Mouse (Mus musculus) heart, embryonic 11.5 days (tissue): ENCODE results near the gene 4930438A08Rik. TPM values are rescaled to one million over a fixed set of nuclear protein-coding genes. Genes with fewer than 3 reads are reported as not detected.

Experiments
- ATAC-seq: fragments of 200-750 bp; cut with Nextera tagmentation; replicated peaks from 2 replicates; pipeline ENCODE4 v1.8.0; 2017; ENCODE audit warnings: moderate library complexity; ENCODE audit not compliant: insufficient number of reproducible peaks, low FRiP score, low TSS enrichment
- H3K27ac ChIP-seq: fragments of 300-500 bp; sonication (generic); 2 replicates; pipeline ENCODE4 v1.5.1; 2014; ENCODE audit warnings: mild to moderate bottlenecking, low read depth, low read length
- H3K27me3 ChIP-seq: fragments of 300-500 bp; sonication (generic); 2 replicates; pipeline ENCODE4 v1.6.1; 2014; ENCODE audit warnings: mild to moderate bottlenecking, low read length, mixed read lengths; ENCODE audit not compliant: control insufficient read depth, insufficient read depth
- H3K36me3 ChIP-seq: fragments of 300-500 bp; sonication (generic); 2 replicates; pipeline ENCODE4 v1.6.1; 2014; ENCODE audit warnings: mild to moderate bottlenecking, low read length, moderate library complexity, mixed read lengths; ENCODE audit not compliant: control insufficient read depth, insufficient read depth
- H3K4me1 ChIP-seq: fragments of 300-500 bp; sonication (generic); 2 replicates; pipeline ENCODE4 v1.6.1; 2014; ENCODE audit warnings: low read length; ENCODE audit not compliant: control insufficient read depth, insufficient read depth
- H3K4me2 ChIP-seq: fragments of 300-500 bp; sonication (generic); 2 replicates; pipeline ENCODE4 v1.6.1; 2014; ENCODE audit warnings: mild to moderate bottlenecking, moderate library complexity
- H3K4me3 ChIP-seq: fragments of 300-500 bp; sonication (generic); 2 replicates; pipeline ENCODE4 v1.5.1; 2014; ENCODE audit warnings: low read depth, low read length
- H3K9ac ChIP-seq: fragments of 300-500 bp; sonication (generic); 2 replicates; pipeline ENCODE4 v1.6.1; 2014; ENCODE audit warnings: mild to moderate bottlenecking, low read depth, low read length, moderate library complexity
- H3K9me3 ChIP-seq: fragments of 300-500 bp; sonication (generic); replicated peaks from 2 replicates; pipeline ENCODE4 v1.6.1; 2016; ENCODE audit warnings: low read length; ENCODE audit not compliant: control insufficient read depth
- WGBS: fragments of 180-500 bp; shearing (Covaris S2); extraction: QIAGEN DNeasy Blood & Tissue Kit; methylation state at CpG from one replicate; pipeline ENCODE4 v1.1.7; 2014; ENCODE audit not compliant: insufficient replicate concordance; 5-methylcytosine and 5-hydroxymethylcytosine counted together
- polyA plus RNA-seq: library from polyadenylated mRNA; unstranded; fragments of >200 nt; fragmentation: Nextera tagmentation; extraction: Ambion mirVana; gene quantifications from 2 replicates; pipeline ENCODE4 v1.2.1, GENCODE M21; 2014

The 4930438A08Rik gene
- polyA plus RNA-seq, 1 experiment from 2014 or later: not detected

DNA sequence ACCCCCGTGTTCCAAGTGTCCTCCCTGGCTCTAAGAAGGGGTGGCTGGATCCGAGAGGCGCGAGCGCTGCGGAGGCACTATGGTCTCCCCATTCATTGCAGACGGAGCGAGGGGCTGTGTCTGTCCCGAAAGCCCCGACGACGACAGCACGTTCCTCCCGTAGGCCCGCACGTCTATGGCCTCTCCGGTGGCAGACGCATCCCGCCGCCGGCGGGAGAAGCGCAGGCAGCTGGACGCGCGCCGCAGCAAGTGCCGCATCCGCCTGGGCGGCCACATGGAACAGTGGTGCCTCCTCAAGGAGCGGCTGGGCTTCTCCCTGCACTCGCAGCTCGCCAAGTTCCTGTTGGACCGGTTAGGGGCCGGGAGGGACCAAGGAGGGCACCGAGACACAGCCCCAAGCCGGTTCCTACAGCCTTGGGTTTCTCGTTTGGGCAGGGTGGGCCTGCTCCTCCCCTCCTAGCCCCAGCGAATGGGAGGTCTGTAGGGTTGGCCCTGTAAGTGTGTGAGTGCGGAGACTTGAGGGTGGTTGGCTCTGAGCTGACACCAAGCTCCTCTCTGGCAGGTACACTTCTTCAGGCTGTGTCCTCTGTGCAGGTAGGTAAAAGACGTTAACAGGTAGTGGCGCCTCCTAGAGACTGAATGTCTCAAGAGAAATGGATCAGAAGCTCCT, 32.9 kb downstream of the 4930438A08Rik start:
- Histone ChIP-seq H3K4me2 (peak overlapping the region; percentile 97), H3K9ac (peak overlapping the region; percentile 70), H3K4me3 (peak overlapping the region; percentile 65), H3K36me3 (peaks cover 2% of the 10 kb centered on the region; the same call in 1 of the 2 replicates), H3K4me1 (peaks cover 6% of the 10 kb centered on the region; the same call in 1 of the 2 replicates), H3K27me3 (no peaks in the 10 kb centered on the region), H3K9me3 (no peaks in the 10 kb centered on the region), H3K27ac (peak overlapping the region; percentile 4; the same call in 1 of the 2 replicates)
- peak; percentile 27; the same call in 1 of the 2 replicates for ATAC-seq
- under 1% methylated on average over 42 of the region's 42 CpGs for WGBS

GRCm38 (mm10) chr11:58308661-58309060, 34.1 kb downstream of the 4930438A08Rik start:
- no peak overlapping the region for H3K9ac ChIP-seq
- H3K27ac ChIP-seq: no peak overlapping the region
- H3K9me3 ChIP-seq: no peaks in the 10 kb centered on the region
- peaks cover 2% of the 10 kb centered on the region; the same call in 1 of the 2 replicates for H3K36me3 ChIP-seq
- peaks cover 6% of the 10 kb centered on the region; the same call in 1 of the 2 replicates for H3K4me1 ChIP-seq
- no peak for ATAC-seq
- H3K4me3 ChIP-seq: no peak overlapping the region
- WGBS: 89% methylated on average over 9 of the region's 9 CpGs
- no peak overlapping the region for H3K4me2 ChIP-seq
- no peaks in the 10 kb centered on the region for H3K27me3 ChIP-seq

DNA sequence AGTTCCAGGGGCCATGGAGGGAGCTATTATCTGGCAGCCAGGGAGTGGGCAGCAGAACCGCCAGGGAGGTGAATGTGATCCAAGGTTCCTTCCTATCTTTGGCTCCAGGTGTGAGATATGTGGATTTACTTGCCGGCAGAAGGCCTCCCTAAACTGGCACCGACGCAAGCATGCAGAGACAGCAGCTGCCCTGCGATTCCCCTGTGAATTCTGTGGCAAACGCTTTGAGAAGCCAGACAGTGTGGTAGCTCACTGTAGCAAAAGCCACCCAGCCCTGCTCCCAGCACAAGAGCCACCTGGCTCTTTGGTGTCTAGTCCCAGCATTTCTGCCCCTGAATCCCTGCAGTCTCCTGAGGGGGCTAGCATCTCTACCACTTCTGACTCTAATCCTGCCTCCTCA, 39.5 kb downstream of the 4930438A08Rik start:
- 74% methylated on average over 6 of the region's 6 CpGs for WGBS
- Histone ChIP-seq H3K4me1 (no peaks in the 10 kb centered on the region), H3K4me2 (no peak overlapping the region), H3K9ac (no peak overlapping the region), H3K27ac (no peak overlapping the region), H3K4me3 (no peak overlapping the region), H3K27me3 (no peaks in the 10 kb centered on the region), H3K36me3 (peaks cover 5% of the 10 kb centered on the region; the same call in 1 of the 2 replicates), H3K9me3 (no peaks in the 10 kb centered on the region)
- no peak for ATAC-seq

DNA sequence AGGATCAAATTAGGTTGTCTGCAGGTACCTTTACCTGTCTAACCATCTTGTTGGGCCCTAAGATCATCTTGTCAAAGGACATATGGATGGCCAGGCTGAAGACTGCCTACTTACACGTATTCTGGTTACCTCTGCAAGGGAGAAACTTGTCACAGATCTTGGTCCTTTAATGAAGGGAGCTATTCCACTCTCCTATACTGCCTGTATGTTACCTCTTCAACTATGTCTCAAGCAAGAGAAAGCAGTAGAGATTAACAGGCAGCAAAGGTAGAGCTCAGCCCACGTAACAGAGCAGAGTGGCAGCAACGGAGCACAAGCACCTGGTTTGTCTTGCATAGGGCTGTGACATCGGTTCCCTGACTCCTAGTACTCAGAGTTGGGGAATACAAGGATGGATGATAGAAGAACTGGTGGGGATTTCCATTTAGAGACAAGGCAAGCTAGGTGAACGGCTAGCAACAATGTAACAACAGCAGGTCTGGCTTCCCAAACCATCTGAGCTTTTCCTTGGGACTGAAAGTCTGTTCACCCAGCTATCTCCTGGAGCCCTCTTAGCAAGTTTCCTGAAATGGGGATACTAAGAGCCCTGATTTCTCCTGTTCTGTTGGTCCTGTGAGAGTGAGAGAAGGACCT, 41.1 kb downstream of the 4930438A08Rik start:
- no peak for ATAC-seq
- Histone ChIP-seq H3K27me3 (no peaks in the 10 kb centered on the region), H3K4me1 (no peaks in the 10 kb centered on the region), H3K9ac (no peak overlapping the region), H3K36me3 (peaks cover 5% of the 10 kb centered on the region; the same call in 1 of the 2 replicates), H3K9me3 (no peaks in the 10 kb centered on the region), H3K27ac (no peak overlapping the region), H3K4me2 (no peak overlapping the region), H3K4me3 (no peak overlapping the region)
- 92% methylated on average over 5 of the region's 5 CpGs for WGBS

GRCm38 (mm10) chr11:58316344-58316743, 41.7 kb downstream of the 4930438A08Rik start:
- H3K4me1 ChIP-seq: no peaks in the 10 kb centered on the region
- H3K36me3 ChIP-seq: peaks cover 5% of the 10 kb centered on the region; the same call in 1 of the 2 replicates
- ATAC-seq: no peak
- WGBS: 80% methylated on average over 17 of the region's 17 CpGs
- no peak overlapping the region for H3K4me3 ChIP-seq
- H3K27me3 ChIP-seq: no peaks in the 10 kb centered on the region
- no peaks in the 10 kb centered on the region for H3K9me3 ChIP-seq
- no peak overlapping the region for H3K27ac ChIP-seq
- no peak overlapping the region for H3K9ac ChIP-seq
- H3K4me2 ChIP-seq: no peak overlapping the region

DNA sequence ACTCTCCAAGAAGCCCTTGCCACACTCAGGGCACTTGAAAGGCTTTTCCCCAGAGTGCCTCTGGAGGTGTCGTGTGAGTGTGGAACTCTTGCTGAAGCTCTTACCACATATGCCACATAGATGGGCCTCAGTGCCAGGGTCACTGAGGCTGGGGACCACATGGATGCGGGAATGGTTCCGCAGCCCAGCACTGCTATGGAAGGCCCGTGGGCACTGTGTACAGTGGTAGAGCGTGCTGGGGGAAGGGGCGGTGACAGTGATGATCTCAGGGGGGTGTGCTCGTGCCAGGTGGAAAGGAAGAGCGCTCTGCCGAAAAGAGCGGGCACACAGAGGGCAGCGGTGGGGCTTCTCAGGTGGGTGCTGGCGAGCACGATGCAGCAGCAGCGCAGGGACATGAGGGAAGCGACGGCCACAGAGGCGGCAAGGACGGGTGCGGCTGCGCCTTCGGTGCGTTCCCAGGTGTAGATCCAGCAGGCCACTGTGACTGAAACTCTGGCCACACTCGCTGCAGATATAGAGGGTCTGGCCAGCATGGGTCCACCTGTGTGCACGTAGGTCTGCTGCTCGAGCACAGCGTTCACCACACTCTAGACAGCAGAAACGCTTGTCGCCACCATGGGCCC, 42.3 kb downstream of the 4930438A08Rik start:
- Histone ChIP-seq H3K9ac (no peak overlapping the region), H3K4me3 (no peak overlapping the region), H3K9me3 (no peaks in the 10 kb centered on the region), H3K4me1 (no peaks in the 10 kb centered on the region), H3K36me3 (0 out of 2 replicates have a peak, but pooled peaks cover 3% of the 10 kb centered on the region), H3K27me3 (no peaks in the 10 kb centered on the region), H3K4me2 (no peak overlapping the region), H3K27ac (no peak overlapping the region)
- 61% methylated on average over 28 of the region's 28 CpGs for WGBS
- ATAC-seq: 0 out of 2 replicates have a peak, but pooled peaks have one; percentile 49

GRCm38 (mm10) chr11:58322824-58323569, 48.4 kb downstream of the 4930438A08Rik start:
- H3K9me3 ChIP-seq: no peaks in the 10 kb centered on the region
- peak overlapping the region; percentile 83 for H3K9ac ChIP-seq
- H3K4me1 ChIP-seq: peaks cover 7% of the 10 kb centered on the region
- peak overlapping the region; percentile 97 for H3K4me2 ChIP-seq
- ATAC-seq: peak; percentile 98
- H3K36me3 ChIP-seq: peaks cover 5% of the 10 kb centered on the region; the same call in 1 of the 2 replicates
- under 1% methylated on average over 62 of the region's 63 CpGs for WGBS
- H3K27me3 ChIP-seq: no peaks in the 10 kb centered on the region
- peak overlapping the region; percentile 98 for H3K27ac ChIP-seq
- peak overlapping the region; percentile 62 for H3K4me3 ChIP-seq
